Mouse (Mus musculus): Measurements from ENCODE around the gene Gm37240.
"Not testable (repeated sequence)": the region's sequence is repeated elsewhere in the genome, so short reads cannot be mapped to it uniquely, and the experiment has no call there.

Gene Gm37240

GRCm38 (mm10) chr3:84610183-84610710 is 1277.1 kb downstream of the Gm37240 start:
- DNase-seq, result peak; percentile 89

- DNase-seq, result no peak
These were observed 1284.1 kb downstream of the Gm37240 start for GRCm38 (mm10) chr3:84603212-84603611.

DNA sequence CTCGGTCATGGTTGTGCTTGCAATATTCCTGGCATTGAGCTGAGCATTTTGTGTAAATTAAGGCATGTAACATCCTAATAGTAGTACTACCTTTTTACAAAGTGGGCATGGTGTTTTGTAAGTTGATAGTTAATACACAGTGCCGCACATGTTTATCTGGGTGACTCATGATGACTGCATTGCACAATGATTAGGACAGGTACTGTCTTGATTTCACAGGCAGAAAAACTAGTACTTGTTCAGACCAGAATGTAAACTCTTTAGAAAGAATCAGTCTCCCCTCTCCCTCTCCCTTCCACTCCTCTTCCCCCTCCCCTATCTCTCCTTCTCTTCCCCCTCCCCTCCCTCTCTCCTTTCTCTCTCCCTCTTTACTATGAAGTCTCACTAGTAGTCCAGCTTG is 1284.6 kb downstream of the Gm37240 start:
- DNase-seq, result no peak

DNA sequence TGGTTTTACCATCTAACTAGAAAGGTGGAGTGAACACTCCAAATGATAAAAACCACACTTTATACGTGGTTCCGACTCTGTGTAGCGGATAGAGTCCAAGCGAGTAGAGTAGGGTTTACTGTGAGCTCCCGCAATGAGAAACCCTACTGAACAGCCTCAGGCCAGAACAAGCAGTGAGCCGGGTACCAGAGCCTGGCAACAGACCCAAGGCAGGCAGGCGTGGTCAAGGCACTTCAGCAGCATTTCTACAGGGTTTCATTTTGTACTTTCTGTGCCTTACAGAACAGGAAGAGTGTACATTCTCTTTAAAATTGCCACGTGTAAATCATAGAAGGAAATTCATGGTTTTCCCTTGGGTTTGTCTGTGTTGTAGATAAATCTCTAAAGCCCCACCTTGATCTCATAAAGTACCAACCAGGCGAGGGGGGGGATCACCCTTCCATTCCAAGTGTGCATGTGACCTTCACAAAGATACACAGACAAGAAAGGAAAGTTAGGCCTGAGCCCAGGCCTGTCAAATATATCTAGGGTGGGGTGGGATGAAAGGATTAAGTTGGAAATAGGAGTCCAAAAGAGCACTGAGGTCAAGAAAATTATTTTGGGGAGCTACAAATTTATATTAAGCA is 1285.3 kb downstream of the Gm37240 start:
- no peak for DNase-seq

GRCm38 (mm10) chr3:84598756-84599155 is 1288.6 kb downstream of the Gm37240 start:
- DNase-seq, result no peak

- no peak for DNase-seq
These were observed 1289.2 kb downstream of the Gm37240 start for GRCm38 (mm10) chr3:84597996-84598734.

GRCm38 (mm10) chr3:84595677-84596234 is 1291.6 kb downstream of the Gm37240 start:
- no peak for DNase-seq

- no peak for DNase-seq
These were observed 1292.2 kb downstream of the Gm37240 start for GRCm38 (mm10) chr3:84594894-84595676.

DNA sequence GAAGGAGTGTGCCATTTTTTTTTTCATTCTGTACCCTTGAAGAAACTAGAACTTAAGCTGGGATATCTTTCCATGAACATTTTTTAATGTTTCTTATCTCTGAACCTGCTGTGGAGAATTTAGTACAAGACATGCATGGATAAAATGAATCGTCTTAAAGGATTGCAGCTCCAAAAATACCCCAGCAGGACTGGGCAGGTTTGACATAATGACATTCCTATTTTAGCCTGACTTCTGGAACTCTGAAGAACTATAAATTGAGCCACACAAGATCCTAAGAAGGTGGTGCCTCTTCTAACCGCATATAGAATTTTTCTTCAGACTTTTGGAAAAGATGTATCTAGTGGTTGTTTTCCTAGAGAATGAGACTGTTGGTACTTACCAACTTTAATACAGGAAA is 1294.0 kb downstream of the Gm37240 start, which contains the start of gene Tigd4:
TSS of gene Tigd4 (plus strand) at position 301 of the 400 bp plus-strand sequence.
- no peak for DNase-seq

GRCm38 (mm10) chr3:84586736-84587135 is 1300.6 kb downstream of the Gm37240 start:
- DNase-seq, result no peak

- no peak for DNase-seq
These were observed 1304.4 kb downstream of the Gm37240 start for GRCm38 (mm10) chr3:84582913-84583276.

DNA sequence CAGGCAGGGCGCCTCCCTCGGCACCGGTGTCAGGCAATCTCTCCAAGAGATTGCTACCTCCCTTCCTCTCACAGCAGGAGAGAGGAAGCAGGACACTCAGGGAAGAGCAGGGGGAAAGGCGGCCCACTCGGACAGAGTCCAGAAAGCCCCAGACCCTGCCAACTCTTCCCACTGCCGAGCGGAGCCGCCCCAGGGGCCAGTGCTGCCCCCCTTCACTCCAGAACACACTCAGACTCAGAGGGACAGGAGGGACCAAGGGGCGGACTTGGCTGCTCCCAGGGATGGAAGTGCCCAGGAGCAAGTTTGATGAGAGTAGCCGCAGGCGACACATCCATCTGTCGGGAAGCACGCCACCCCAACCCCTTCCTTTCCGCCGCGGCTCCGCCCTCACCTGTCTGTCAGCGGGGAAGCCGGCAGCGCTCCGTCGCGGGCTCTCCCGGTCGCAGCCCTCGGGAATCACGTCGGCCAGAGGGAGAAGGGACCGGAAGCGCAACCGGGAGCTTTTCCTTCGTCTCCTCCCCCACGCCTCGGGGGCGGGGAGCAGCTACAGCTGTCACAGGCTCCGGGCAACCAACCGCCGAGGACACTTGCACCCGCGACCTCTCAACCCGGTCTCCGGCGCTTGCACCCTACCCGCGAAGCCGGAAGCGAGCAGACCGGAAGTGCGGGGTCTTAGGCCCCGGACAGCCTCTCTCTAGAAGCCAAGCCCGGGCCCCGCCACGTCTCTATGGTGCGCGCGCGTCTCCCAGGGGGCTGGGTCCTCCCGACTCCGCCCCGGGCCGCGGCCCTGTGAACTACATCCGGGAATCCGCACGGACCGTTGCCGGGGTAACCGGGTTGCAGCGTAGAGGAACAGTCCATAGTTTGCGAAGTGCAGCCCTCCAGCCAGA is 1305.0 kb downstream of the Gm37240 start, which contains the start of gene Arfip1:
TSS of gene Arfip1 (minus strand) at position 603 of the 890 bp plus-strand sequence.
- DNase-seq, result peak; percentile 98

DNA sequence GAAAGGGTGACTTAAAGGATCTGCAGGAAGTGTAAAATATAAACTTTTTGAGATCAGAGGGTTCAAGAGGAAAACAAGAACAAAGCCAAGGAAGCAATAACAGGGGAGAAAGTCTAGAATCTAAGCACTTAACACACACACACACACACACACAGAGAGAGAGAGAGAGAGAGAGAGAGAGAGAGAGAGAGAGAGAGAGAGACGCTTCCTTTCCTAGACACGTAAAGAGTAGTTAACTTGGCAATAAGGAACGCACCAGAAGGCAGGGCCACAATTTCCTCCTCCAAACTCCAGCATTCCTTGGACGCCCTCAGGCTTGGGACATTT is 1305.7 kb downstream of the Gm37240 start:
- no peak for DNase-seq

DNA sequence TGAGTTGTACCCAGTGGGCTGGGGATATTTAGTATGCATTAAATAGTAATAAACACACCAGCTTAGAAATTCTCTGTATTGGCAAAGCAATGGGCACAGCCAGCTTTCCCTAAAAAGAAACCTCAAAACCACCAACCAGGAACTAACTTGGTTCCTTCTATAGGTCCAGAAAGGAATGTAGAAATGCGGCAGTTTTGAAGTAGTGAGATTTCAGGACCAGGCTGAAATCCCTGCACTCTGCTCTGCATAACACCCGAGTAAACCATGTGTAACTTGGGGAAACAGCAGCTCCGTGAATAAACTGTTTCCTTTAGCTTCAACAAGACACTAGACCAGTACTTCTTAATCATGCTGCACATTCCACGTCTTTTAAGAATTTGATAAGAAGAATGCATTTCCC is 1306.6 kb downstream of the Gm37240 start:
- no peak for DNase-seq

- no peak for DNase-seq
These were observed 1316.8 kb downstream of the Gm37240 start for GRCm38 (mm10) chr3:84570501-84570900.

DNA sequence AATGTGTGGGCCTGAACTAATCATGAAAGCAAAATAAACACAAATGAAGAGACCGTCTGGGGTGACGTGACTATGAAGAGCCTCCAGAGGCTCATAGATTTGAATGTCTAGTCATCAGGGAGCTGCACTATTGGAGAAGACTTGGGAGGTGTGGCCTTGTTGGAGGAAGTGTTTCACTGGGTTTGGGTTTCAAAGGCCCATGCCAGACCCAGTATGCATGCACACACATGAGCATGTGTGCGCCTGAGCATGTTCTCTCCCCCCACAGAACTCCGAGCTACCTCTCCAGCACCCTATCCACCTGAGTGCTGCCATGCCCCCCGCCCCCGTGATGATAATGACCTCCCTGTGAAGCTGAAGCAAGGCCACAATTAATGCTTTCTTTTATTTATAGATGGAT is 1317.7 kb downstream of the Gm37240 start:
- DNase-seq, result no peak

DNA sequence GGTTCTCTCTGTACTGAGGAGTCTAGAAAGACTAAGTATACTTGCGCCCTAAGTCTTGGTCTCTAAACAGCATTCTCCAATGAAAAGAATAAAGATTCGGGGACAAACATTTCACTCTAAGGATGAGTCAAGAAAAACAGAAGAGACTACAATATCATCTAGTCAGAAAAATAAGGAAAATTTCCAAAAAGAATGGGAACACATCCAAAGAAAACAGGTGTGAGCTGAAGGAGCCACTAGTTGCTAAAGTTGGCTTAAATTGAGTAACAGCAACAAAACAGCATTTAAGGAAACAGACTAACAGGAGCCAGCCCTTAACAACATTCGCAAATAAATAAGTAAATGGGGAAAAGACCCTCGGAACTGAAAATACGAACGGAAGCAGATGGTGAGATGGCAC is 1318.8 kb downstream of the Gm37240 start:
- no peak for DNase-seq

DNA sequence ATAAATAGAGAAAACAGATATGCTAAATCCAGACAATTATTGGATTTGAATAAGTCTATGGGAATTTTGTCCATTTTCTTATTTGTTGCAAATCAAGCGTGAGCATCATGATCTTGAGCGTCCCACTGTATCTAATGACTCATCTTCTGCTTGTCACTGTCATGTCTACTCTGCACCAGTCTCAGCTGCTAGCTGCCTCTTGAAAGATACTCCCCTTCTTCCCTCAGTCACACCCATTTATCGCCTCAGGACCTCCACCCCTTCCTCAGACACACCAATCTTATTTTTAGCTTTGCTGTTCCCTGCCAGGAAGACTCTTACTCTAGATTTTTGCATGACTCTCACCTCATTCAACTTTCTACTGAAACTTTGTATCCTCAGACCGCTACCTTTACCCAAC is 1323.9 kb downstream of the Gm37240 start:
- no peak for DNase-seq

- not testable (repeated sequence) for DNase-seq
These were observed 1324.4 kb downstream of the Gm37240 start for GRCm38 (mm10) chr3:84562911-84563310.

GRCm38 (mm10) chr3:84558301-84558700 is 1329.0 kb downstream of the Gm37240 start:
- no peak for DNase-seq

- DNase-seq, result no peak
These were observed 1331.5 kb downstream of the Gm37240 start for GRCm38 (mm10) chr3:84555780-84556179.

DNA sequence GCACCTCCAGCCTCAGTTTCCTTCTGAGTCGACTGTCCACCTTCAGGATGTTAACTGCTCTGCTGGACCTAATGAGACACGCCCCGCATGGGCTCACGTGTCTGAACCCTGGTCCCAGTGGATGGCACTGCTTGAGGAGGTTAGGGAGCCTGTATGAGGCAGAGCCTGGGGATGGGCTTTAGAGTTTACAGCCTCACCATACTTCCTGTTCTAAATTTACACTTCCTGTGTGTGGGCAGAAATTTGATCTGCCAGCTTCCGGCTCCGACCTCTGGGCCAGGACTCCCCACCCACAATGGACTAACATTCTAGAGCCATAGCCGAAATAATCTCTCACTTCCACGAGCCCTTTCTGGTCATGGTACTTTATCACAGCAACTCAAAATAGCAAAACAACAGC is 1340.1 kb downstream of the Gm37240 start:
- DNase-seq, result peak; percentile 14
